Mouse (Mus musculus) cerebellum, adult 2 months (tissue): ENCODE measurements around the gene Commd1. TPM values are rescaled to one million over a fixed set of nuclear protein-coding genes. Genes with fewer than 3 reads are reported as not detected.

ENCODE experiments used
- DNase-seq, 2 experiments: peaks; one replicate each; pipeline ENCODE4 v3.0.0; 2021
- H3K27ac ChIP-seq: fragments of 200-500 bp; 2 replicates; pipeline ENCODE4 v1.5.1; 2012; ENCODE audit warnings: low read length, control low read depth, inconsistent platforms; ENCODE audit not compliant: insufficient read depth
- H3K27me3 ChIP-seq: fragments of 200-500 bp; 2 replicates; pipeline ENCODE4 v1.6.1; 2012; ENCODE audit warnings: inconsistent platforms, mild to moderate bottlenecking, low read length, moderate library complexity; ENCODE audit not compliant: control insufficient read depth, insufficient read depth
- H3K4me1 ChIP-seq: fragments of 200-500 bp; 2 replicates; pipeline ENCODE4 v1.6.1; 2011; ENCODE audit warnings: low read length; ENCODE audit not compliant: control insufficient read depth, insufficient read depth
- H3K4me3 ChIP-seq: fragments of 200-500 bp; replicated peaks from 2 replicates; pipeline ENCODE3; 2011; ENCODE audit warnings: mild to moderate bottlenecking, low read depth, low read length, control low read depth; ENCODE audit not compliant: insufficient read depth
- CTCF ChIP-seq: fragments of 200-500 bp; IDR thresholded peaks from 2 replicates; pipeline ENCODE4 v1.5.1; 2011; ENCODE audit warnings: low read depth, mild to moderate bottlenecking, control low read depth, low read length, moderate library complexity, borderline replicate concordance; ENCODE audit not compliant: insufficient read depth
- POLR2A ChIP-seq: fragments of 200-500 bp; IDR thresholded peaks from 2 replicates; pipeline ENCODE4 v1.6.1; 2011; ENCODE audit warnings: low read length, control low read depth, borderline replicate concordance; ENCODE audit not compliant: insufficient read depth
- WGBS: fragments of 180-500 bp; shearing (Covaris S2); methylation state at CpG from one replicate; pipeline ENCODE4 v1.1.7; 2018; 5-methylcytosine and 5-hydroxymethylcytosine counted together
- polyA plus RNA-seq: library from polyadenylated mRNA; depleted of rRNA; stranded (reverse); fragments of >200 nt; gene quantifications from 2 replicates; pipeline ENCODE4 v1.2.3, GENCODE M21; 2012; rRNA removed

Commd1 gene
- polyA plus RNA-seq = 44.4 and 49.1 TPM in 2 replicates

DNA sequence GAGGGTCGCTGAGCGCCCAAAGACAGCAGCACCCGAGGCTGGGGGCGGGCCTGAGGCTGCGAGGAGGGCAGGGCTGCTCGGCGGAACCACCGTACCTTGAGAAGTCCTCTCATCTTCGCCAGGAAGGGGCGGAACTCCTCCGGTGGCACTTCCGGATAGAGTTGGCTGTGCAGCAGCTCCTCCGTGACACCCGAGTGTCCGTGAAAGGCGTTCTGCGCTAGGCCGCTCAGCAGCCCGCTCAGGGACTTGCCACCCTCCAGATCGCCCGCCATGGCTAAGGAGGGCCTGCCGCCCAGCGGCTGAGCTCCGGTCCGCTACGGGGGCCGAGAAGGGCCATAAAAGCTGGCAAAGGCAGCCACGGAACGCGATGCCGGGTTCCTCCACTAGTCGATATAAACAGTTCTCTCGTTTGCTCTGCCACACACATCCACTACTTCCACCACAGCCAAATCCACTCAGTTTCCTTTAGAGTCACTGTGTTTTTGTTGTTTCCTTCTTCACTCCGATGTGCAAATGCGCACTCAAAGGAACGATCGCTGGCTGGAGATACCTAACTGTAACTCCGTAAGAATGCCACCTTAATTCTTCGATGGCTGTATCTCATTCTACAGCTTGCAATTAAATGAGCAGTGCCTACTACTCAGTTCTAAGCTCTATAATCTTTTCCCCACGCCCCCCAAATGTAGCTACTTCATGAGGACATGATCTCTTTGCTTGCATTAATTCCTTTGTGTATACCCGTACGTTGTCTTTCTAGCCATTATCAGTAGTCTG, at the start of gene Commd1, which contains the start of gene Gm28048:
TSS of gene Commd1 (minus strand) at position 399 of the 774 bp plus-strand sequence.
TSS of gene Gm28048 (minus strand) at position 107 of the 774 bp plus-strand sequence.
- H3K27ac ChIP-seq = peak within 1 kb of the TSS; percentile 83
- peaks cover 20% of the 10 kb centered on the region for H3K4me1 ChIP-seq
- peak within 1 kb of the TSS; percentile 93 for H3K4me3 ChIP-seq
- 2% methylated on average over 42 of the region's 42 CpGs for WGBS
- DNase-seq = peak; percentile 95 to 98
- H3K27me3 ChIP-seq = no peaks in the 10 kb centered on the region
- peak; percentile 75; the same call in 1 of the 2 replicates for TF ChIP-seq POLR2A
- TF ChIP-seq CTCF = peak; percentile 70

DNA sequence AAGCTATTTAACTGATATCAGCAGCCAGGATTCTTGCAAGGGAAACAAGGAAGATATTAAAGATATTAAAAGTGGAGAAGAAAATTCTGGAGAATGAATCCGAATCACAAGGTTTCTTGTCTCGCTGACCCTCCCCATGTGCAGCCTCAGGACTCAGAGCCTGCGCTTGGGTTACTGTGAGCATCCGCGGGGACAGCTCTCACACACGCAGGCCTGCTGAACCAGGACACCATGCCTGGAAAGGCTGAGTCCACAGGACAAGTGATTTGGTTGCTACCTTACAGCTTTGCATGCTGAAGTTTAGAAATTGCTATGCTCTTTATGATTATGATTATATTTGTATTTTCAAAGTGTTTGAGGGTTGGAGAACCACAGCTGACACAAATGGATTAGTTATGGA, 47.2 kb upstream of the Commd1 start:
- DNase-seq = no peak
- Histone ChIP-seq H3K27me3 (no peaks in the 10 kb centered on the region), H3K4me3 (no peak overlapping the region), H3K27ac (no peak overlapping the region), H3K4me1 (no peaks in the 10 kb centered on the region)
- 85% methylated on average over 6 of the region's 6 CpGs for WGBS
- TF ChIP-seq POLR2A (no peak), CTCF (no peak)

DNA sequence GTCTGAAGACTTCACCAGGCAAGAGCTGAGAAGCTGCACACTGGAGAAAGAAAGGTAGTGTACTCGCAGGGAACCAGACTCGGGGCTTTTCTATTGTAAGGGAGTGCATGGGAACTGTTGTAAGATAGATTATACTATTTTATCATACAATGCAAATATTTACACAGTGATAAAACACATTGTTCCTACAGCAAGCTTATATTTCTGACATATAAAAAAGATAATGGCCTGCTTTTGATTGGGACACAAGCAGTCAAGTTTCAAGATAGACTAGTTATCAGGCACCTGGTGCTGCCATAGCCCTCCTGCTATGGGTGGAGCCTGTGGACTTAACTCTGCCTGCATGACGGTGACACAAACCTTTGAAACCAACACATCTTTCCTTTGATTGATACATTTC, 46.8 kb upstream of the Commd1 start:
- TF ChIP-seq POLR2A = no peak
- TF ChIP-seq CTCF = no peak
- 79% methylated on average over 3 of the region's 3 CpGs for WGBS
- no peaks in the 10 kb centered on the region for H3K27me3 ChIP-seq
- DNase-seq = no peak
- H3K27ac ChIP-seq = no peak overlapping the region
- H3K4me1 ChIP-seq = no peaks in the 10 kb centered on the region
- no peak overlapping the region for H3K4me3 ChIP-seq

DNA sequence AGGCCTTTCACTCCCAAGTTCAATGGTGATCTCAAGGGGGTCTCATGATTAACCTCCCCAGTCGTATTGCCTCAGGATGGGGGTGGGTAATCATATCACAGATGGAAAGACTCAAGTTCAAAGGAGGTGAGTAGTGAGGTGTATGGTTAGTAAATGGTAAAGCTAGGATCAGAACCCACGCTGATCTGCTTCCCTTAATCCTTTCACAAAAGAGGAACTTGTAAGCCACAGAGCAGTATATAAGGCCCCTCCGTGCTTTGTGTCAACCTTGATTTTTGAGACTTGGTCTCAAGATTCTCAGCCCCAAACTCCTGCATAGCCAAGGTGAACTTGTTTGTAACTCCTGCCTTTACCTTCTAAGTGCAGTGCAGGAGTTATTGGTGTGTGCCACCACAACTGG, 42.0 kb upstream of the Commd1 start:
- TF ChIP-seq POLR2A (no peak), CTCF (no peak)
- H3K4me1 ChIP-seq = no peaks in the 10 kb centered on the region
- no peak for DNase-seq
- H3K4me3 ChIP-seq = no peak overlapping the region
- WGBS = 88% methylated on average over 3 of the region's 3 CpGs
- no peak overlapping the region for H3K27ac ChIP-seq
- no peaks in the 10 kb centered on the region for H3K27me3 ChIP-seq

DNA sequence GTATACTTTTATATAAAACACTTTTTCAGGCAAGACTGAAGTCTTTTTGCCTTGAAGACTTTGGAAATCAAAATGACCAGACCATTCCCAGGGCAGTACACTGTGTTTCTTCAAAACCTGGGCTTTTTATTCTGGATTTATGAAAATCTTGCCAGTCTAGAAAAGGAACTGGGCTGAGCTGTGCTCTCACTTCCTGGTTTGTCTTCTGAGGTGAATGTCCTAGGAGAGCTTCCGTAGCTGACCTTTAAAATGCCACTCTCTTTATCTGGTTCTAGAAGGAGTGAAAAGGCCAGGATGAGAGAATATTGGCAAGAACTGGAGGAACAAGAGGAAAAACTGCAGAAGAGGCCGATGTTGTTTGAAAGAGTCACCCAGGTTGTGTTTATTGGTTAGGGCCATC, 41.0 kb upstream of the Commd1 start:
- no peak for DNase-seq
- Histone ChIP-seq H3K4me3 (no peak overlapping the region), H3K27me3 (no peaks in the 10 kb centered on the region), H3K27ac (no peak overlapping the region), H3K4me1 (no peaks in the 10 kb centered on the region)
- TF ChIP-seq POLR2A = no peak
- TF ChIP-seq CTCF = no peak
- WGBS = 98% methylated on average over 2 of the region's 2 CpGs

DNA sequence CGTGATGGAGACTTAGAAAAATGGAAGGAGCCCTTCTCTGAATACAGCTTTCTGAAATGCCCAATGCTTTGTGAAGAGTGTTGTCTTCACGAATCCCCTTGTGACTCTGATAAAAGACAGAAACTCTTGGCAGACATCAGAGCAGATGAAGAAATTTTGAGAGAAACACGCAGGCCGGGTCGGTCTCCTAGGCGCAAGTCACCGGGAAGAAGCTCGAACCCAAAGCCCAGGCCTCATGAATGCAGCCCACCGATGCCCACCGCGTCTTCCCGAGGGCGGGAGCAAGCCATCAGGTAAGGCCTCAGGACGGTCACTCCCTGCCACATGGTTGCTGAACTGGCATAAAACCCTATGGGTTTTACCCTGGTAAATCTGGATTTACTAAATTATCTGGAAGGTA, 38.7 kb upstream of the Commd1 start:
- Histone ChIP-seq H3K27ac (no peak overlapping the region), H3K4me3 (no peak overlapping the region), H3K4me1 (no peaks in the 10 kb centered on the region), H3K27me3 (no peaks in the 10 kb centered on the region)
- no peak for DNase-seq
- 94% methylated on average over 14 of the region's 14 CpGs for WGBS
- TF ChIP-seq POLR2A (no peak), CTCF (no peak)

DNA sequence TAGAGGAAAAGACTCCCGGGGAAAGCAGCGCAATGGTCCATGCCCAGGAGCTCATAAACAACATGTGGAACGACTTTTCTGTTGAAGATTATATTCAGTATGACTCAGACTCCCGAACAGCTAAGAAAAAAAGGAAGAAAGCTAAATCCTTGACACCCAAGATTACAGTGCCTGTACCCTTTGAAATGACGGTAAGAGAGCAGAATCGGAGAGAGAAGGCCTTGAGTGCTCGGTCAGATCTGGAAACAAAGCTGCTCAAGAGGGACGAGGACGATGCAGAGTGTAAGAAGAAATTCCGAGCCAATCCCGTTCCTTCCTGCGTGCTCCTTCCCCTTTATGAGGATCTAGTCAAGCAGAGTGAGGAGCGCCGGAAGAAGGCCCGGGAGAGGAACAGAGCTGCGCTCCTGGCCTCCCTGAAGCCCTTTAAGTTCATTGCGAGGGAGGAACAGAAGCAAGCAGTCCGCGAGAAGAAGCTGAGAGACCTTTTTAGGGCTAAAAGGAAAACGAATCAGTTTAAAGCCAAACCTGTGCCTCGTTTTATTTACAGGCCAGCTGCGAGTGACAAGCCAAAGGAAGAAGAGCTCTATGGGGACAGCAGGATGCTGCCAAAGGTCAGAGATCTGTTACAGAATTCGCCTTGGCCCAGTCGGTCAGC, 38.1 kb upstream of the Commd1 start:
- Histone ChIP-seq H3K27me3 (no peaks in the 10 kb centered on the region), H3K27ac (no peak overlapping the region), H3K4me3 (no peak overlapping the region), H3K4me1 (no peaks in the 10 kb centered on the region)
- 65% methylated on average over 24 of the region's 24 CpGs for WGBS
- TF ChIP-seq CTCF (no peak), POLR2A (no peak)
- no peak for DNase-seq

DNA sequence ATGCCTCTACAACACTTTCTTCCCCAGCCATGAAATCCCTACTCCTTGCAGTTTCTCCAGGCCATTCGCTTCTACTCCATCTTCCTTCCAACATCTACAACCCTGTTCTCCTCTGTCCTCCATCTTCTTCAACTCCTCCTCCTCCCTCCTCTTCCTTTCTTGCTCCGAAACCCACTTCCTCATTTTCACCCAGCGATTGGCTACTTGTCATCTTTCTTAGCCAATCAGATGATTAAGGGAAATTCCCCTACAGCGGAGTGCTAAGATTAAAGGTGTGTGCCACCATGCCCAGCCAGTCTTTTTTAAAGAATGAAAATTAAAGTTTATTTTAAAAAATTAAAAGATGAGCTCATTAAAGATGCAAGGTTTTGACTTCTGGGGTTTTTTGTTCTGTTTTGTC, 35.8 kb upstream of the Commd1 start:
- Histone ChIP-seq H3K27ac (no peak overlapping the region), H3K27me3 (no peaks in the 10 kb centered on the region), H3K4me1 (no peaks in the 10 kb centered on the region), H3K4me3 (no peak overlapping the region)
- WGBS = 98% methylated on average over 4 of the region's 4 CpGs
- no peak for DNase-seq
- no peak for TF ChIP-seq POLR2A
- no peak for TF ChIP-seq CTCF
